Mouse (Mus musculus) brain, embryonic 14.5 days (tissue): ENCODE measurements at regions not wholly inside any gene's neighbourhood (a gene's known extent, or its start where the extent isn't known, plus 50 kb on each side); places are given as distances from the start of the nearest gene placed in this dataset.

Source experiments
- CTCF ChIP-seq: fragments of 200-500 bp; IDR thresholded peaks from 2 replicates; pipeline ENCODE4 v1.5.1; 2012; ENCODE audit warnings: inconsistent platforms, mild to moderate bottlenecking, moderate library complexity, borderline replicate concordance; ENCODE audit not compliant: insufficient read depth, insufficient read length; ENCODE audit errors: extremely low read depth
- POLR2A ChIP-seq: fragments of 200-500 bp; IDR thresholded peaks from 2 replicates; pipeline ENCODE4 v1.6.1; 2012; ENCODE audit warnings: mild to moderate bottlenecking, inconsistent platforms, borderline replicate concordance; ENCODE audit not compliant: poor library complexity, insufficient read depth, insufficient read length, severe bottlenecking; ENCODE audit errors: extremely low read depth

GRCm38 (mm10) chr1:61559514-61559913 lies 79.1 kb upstream of the Pard3b start:
- no peak for TF ChIP-seq CTCF
- no peak for TF ChIP-seq POLR2A
